Mouse (Mus musculus): Measurements from ENCODE around the gene Ap1m2.

DNA sequence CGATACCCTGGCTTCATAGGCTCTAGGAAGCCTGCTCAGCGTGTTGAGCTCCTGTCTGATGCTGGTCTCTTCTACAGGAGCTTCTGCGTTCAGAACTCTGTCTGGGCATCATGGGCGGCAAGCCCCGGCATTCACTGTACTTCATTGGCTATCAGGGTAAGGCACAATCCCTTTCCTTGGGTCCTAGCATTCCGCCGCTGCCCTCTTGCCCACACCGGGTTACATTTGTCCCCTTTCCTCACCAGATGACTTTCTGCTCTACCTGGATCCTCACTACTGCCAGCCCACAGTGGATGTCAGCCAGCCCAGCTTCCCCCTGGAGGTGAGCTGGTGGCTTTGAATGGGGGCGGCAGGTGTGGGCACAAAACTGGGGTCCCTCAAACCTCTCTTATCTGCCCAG lies 39.7 kb downstream of the Ap1m2 start:
- TF ChIP-seq POLR2A (IDR thresholded peaks at IDR 0.05; ENCODE audit: low read depth, low read length) (no peak), CTCF (IDR thresholded peaks at IDR 0.05; ENCODE audit: borderline replicate concordance, insufficient read depth, low read length) (no peak)
